1 mouse cellular context compared by ENCODE assay signal in the genomic region with DNA sequence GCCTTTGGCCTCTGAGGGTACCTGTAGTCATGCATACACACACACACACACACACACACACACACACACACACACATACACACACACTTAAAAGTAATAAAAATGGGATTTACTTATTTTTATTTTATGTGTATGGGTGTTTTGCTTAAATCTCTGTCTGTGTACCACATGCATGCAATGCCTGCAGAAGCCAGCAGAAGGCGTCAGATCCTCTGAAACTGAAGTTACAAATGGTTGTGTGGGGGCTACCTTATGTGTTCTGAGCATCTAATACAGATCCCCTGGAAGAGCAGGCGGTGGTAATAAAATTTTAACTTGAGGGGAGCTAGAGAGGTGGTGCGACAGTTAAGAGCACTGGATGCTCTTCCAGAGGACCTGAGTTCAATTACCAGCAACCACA.
TF ChIP-seq lines count a peak whose summit lies in the region.

No protein-coding gene starts in this region.

TF ChIP-seq in CH12.LX, 34 proteins besides CTCF, POLR2A, EP300 and RAD21:
- TF ChIP-seq UBTF (IDR thresholded peaks at IDR 0.05; ENCODE audit: low read depth, low read length) (no peak), RCOR1 (conservative IDR thresholded peaks at IDR 0.05; ENCODE audit: low read depth, low read length) (no peak), SMC3 (IDR thresholded peaks at IDR 0.05; ENCODE audit: low read depth, low read length) (0 out of 2 replicates have a peak, but pooled peaks have one; percentile 10), MAZ (IDR thresholded peaks at IDR 0.05; ENCODE audit: low read depth, low read length) (no peak)
